Mouse (Mus musculus): Measurements from ENCODE around the gene Gm11595. TPM values are rescaled to one million over a fixed set of nuclear protein-coding genes. Genes with fewer than 3 reads are reported as not detected.

Gene Gm11595
- polyA plus RNA-seq, 1 experiment = not detected

- TF ChIP-seq CTCF (IDR thresholded peaks at IDR 0.05; ENCODE audit: insufficient read depth, low read depth, low read length) (no peak), POLR2A (IDR thresholded peaks at IDR 0.05; ENCODE audit: insufficient read depth, low read depth, low read length) (no peak)
- no peak overlapping the region for H3K27ac ChIP-seq (ENCODE audit: insufficient read depth, low read depth, low read length)
- WGBS = 92% methylated on average over 1 of the region's 1 CpGs
- H3K4me3 ChIP-seq (ENCODE audit: insufficient read depth, low read depth, low read length) = no peak overlapping the region
- H3K4me1 ChIP-seq (ENCODE audit: control insufficient read depth, insufficient read depth, low read length) = no peaks in the 10 kb centered on the region
Observed at GRCm38 (mm10) chr11:99758877-99759276, 13.8 kb downstream of the Gm11595 start.

DNA sequence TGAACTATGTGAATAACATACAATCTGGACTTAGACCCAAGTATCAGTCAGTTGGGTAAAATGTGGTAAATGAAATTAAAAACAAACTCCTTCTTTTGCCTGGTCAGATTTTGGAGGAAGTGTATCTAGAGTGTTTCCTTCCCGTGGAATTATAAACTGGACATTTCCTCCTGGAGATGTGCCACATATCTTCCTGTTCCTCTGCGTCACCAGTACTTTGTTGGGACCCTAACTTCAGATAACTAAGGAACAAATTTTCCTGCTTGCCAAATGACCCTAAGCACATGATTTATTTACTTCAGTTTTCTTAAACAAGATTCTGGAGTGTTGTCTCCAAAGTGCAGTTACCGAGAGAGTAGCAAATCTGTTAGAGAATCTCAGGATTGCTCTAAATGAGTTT lies 28.7 kb downstream of the Gm11595 start:
- Histone ChIP-seq H3K4me1 (ENCODE audit: control insufficient read depth, insufficient read depth, low read length) (no peaks in the 10 kb centered on the region), H3K27ac (ENCODE audit: insufficient read depth, low read depth, low read length) (no peak overlapping the region), H3K4me3 (ENCODE audit: insufficient read depth, low read depth, low read length) (no peak overlapping the region)
- WGBS = 88% methylated on average over 3 of the region's 3 CpGs
- TF ChIP-seq CTCF (IDR thresholded peaks at IDR 0.05; ENCODE audit: insufficient read depth, low read depth, low read length) = no peak

- Histone ChIP-seq H3K4me3 (ENCODE audit: insufficient read depth, low read depth, low read length) (no peak within 1 kb of the TSS), H3K4me1 (ENCODE audit: control insufficient read depth, insufficient read depth, low read length) (no peaks in the 10 kb centered on the region), H3K27ac (ENCODE audit: insufficient read depth, low read depth, low read length) (no peak within 1 kb of the TSS)
- 70% methylated on average over 2 of the region's 2 CpGs for WGBS
- no peak for TF ChIP-seq POLR2A (IDR thresholded peaks at IDR 0.05; ENCODE audit: insufficient read depth, low read depth, low read length)
- TF ChIP-seq CTCF (IDR thresholded peaks at IDR 0.05; ENCODE audit: insufficient read depth, low read depth, low read length) = no peak
Observed at GRCm38 (mm10) chr11:99734190-99734589, 38.5 kb downstream of the Gm11595 start, which contains the start of gene Gm14180. Gm14180 (minus strand) TSS chr11:99734290.

- TF ChIP-seq POLR2A (IDR thresholded peaks at IDR 0.05; ENCODE audit: insufficient read depth, low read depth, low read length) (no peak), CTCF (IDR thresholded peaks at IDR 0.05; ENCODE audit: insufficient read depth, low read depth, low read length) (no peak)
- Histone ChIP-seq H3K4me1 (ENCODE audit: control insufficient read depth, insufficient read depth, low read length) (no peaks in the 10 kb centered on the region), H3K27ac (ENCODE audit: insufficient read depth, low read depth, low read length) (no peak overlapping the region), H3K4me3 (ENCODE audit: insufficient read depth, low read depth, low read length) (no peak overlapping the region)
- 74% methylated on average over 2 of the region's 2 CpGs for WGBS
Observed at GRCm38 (mm10) chr11:99724061-99724460, 48.7 kb downstream of the Gm11595 start.

Other genes with a start within 250 kb of the Gm11595 start
- not detected in 2 replicates for gene Krt40, start 229.8 kb downstream of the Gm11595 start, polyA plus RNA-seq (2012; ENCODE audit: insufficient read depth, insufficient read length, low replicate concordance, missing spikeins)
- gene Krtap3-3, start 222.0 kb downstream of the Gm11595 start, polyA plus RNA-seq (2012; ENCODE audit: insufficient read depth, insufficient read length, low replicate concordance, missing spikeins) = not detected in 2 replicates
- gene Krtap3-2, start 216.1 kb downstream of the Gm11595 start, polyA plus RNA-seq (2012; ENCODE audit: insufficient read depth, insufficient read length, low replicate concordance, missing spikeins) = not detected in 2 replicates
- not detected in 2 replicates for gene Gm11939, start 213.4 kb downstream of the Gm11595 start, polyA plus RNA-seq (2012; ENCODE audit: insufficient read depth, insufficient read length, low replicate concordance, missing spikeins)
- gene Krtap3-1, start 206.3 kb downstream of the Gm11595 start, polyA plus RNA-seq (2012; ENCODE audit: insufficient read depth, insufficient read length, low replicate concordance, missing spikeins) = not detected in 2 replicates
- gene Krtap1-5, start 191.9 kb downstream of the Gm11595 start, polyA plus RNA-seq (2012; ENCODE audit: insufficient read depth, insufficient read length, low replicate concordance, missing spikeins) = not detected in 2 replicates
- gene Krtap1-4, start 189.3 kb downstream of the Gm11595 start, polyA plus RNA-seq (2012; ENCODE audit: insufficient read depth, insufficient read length, low replicate concordance, missing spikeins) = not detected in 2 replicates
- gene Krtap1-3, start 181.6 kb downstream of the Gm11595 start, polyA plus RNA-seq (2012; ENCODE audit: insufficient read depth, insufficient read length, low replicate concordance, missing spikeins) = not detected in 2 replicates
- not detected in 2 replicates for gene Krtap9-3, start 174.8 kb downstream of the Gm11595 start, polyA plus RNA-seq (2012; ENCODE audit: insufficient read depth, insufficient read length, low replicate concordance, missing spikeins)
- not detected in 2 replicates for gene Gm11938, start 169.6 kb downstream of the Gm11595 start, polyA plus RNA-seq (2012; ENCODE audit: insufficient read depth, insufficient read length, low replicate concordance, missing spikeins)
- gene Gm11937, start 162.7 kb downstream of the Gm11595 start, polyA plus RNA-seq (2012; ENCODE audit: insufficient read depth, insufficient read length, low replicate concordance, missing spikeins) = not detected in 2 replicates
- not detected in 2 replicates for gene Krtap2-4, start 158.1 kb downstream of the Gm11595 start, polyA plus RNA-seq (2012; ENCODE audit: insufficient read depth, insufficient read length, low replicate concordance, missing spikeins)
- gene Gm11562, start 152.5 kb downstream of the Gm11595 start, polyA plus RNA-seq (2012; ENCODE audit: insufficient read depth, insufficient read length, low replicate concordance, missing spikeins) = not detected in 2 replicates
- gene Krtap4-1, start 144.7 kb downstream of the Gm11595 start, polyA plus RNA-seq (2012; ENCODE audit: insufficient read depth, insufficient read length, low replicate concordance, missing spikeins) = not detected in 2 replicates
- gene Krtap4-2, start 137.8 kb downstream of the Gm11595 start, polyA plus RNA-seq (2012; ENCODE audit: insufficient read depth, insufficient read length, low replicate concordance, missing spikeins) = not detected in 2 replicates
- gene Krtap4-7, start 128.8 kb downstream of the Gm11595 start, polyA plus RNA-seq (2012; ENCODE audit: insufficient read depth, insufficient read length, low replicate concordance, missing spikeins) = not detected in 2 replicates
- not detected in 2 replicates for gene Gm11555, start 122.7 kb downstream of the Gm11595 start, polyA plus RNA-seq (2012; ENCODE audit: insufficient read depth, insufficient read length, low replicate concordance, missing spikeins)
- not detected in 2 replicates for gene Gm11563, start 114.0 kb downstream of the Gm11595 start, polyA plus RNA-seq (2012; ENCODE audit: insufficient read depth, insufficient read length, low replicate concordance, missing spikeins)
- gene Krtap4-6, start 107.0 kb downstream of the Gm11595 start, polyA plus RNA-seq (2012; ENCODE audit: insufficient read depth, insufficient read length, low replicate concordance, missing spikeins) = not detected in 2 replicates
- not detected in 2 replicates for gene Gm14190, start 82.2 kb downstream of the Gm11595 start, polyA plus RNA-seq (2012; ENCODE audit: insufficient read depth, insufficient read length, low replicate concordance, missing spikeins)
- gene Gm14180, start 38.6 kb downstream of the Gm11595 start, polyA plus RNA-seq (2012; ENCODE audit: insufficient read depth, insufficient read length, low replicate concordance, missing spikeins) = not detected in 2 replicates
- not detected in 2 replicates for gene Krtap4-8, start 7.8 kb upstream of the Gm11595 start, polyA plus RNA-seq (2012; ENCODE audit: insufficient read depth, insufficient read length, low replicate concordance, missing spikeins)
- gene Krtap4-9, start 12.3 kb upstream of the Gm11595 start, polyA plus RNA-seq (2012; ENCODE audit: insufficient read depth, insufficient read length, low replicate concordance, missing spikeins) = not detected in 2 replicates
- not detected in 2 replicates for gene Gm11596, start 20.6 kb upstream of the Gm11595 start, polyA plus RNA-seq (2012; ENCODE audit: insufficient read depth, insufficient read length, low replicate concordance, missing spikeins)
- not detected in 2 replicates for gene Gm11569, start 26.0 kb upstream of the Gm11595 start, polyA plus RNA-seq (2012; ENCODE audit: insufficient read depth, insufficient read length, low replicate concordance, missing spikeins)
- not detected in 2 replicates for gene Gm11554, start 31.5 kb upstream of the Gm11595 start, polyA plus RNA-seq (2012; ENCODE audit: insufficient read depth, insufficient read length, low replicate concordance, missing spikeins)
- gene Krtap4-13, start 37.0 kb upstream of the Gm11595 start, polyA plus RNA-seq (2012; ENCODE audit: insufficient read depth, insufficient read length, low replicate concordance, missing spikeins) = not detected in 2 replicates
- not detected in 2 replicates for gene Gm11564, start 42.8 kb upstream of the Gm11595 start, polyA plus RNA-seq (2012; ENCODE audit: insufficient read depth, insufficient read length, low replicate concordance, missing spikeins)
- not detected in 2 replicates for gene 2300003K06Rik, start 65.2 kb upstream of the Gm11595 start, polyA plus RNA-seq (2012; ENCODE audit: insufficient read depth, insufficient read length, low replicate concordance, missing spikeins)
- gene Krtap4-16, start 78.7 kb upstream of the Gm11595 start, polyA plus RNA-seq (2012; ENCODE audit: insufficient read depth, insufficient read length, low replicate concordance, missing spikeins) = not detected in 2 replicates
- gene Gm11568, start 85.0 kb upstream of the Gm11595 start, polyA plus RNA-seq (2012; ENCODE audit: insufficient read depth, insufficient read length, low replicate concordance, missing spikeins) = not detected in 2 replicates
- not detected in 2 replicates for gene Gm11559, start 91.6 kb upstream of the Gm11595 start, polyA plus RNA-seq (2012; ENCODE audit: insufficient read depth, insufficient read length, low replicate concordance, missing spikeins)
- gene Krtap9-1, start 100.5 kb upstream of the Gm11595 start, polyA plus RNA-seq (2012; ENCODE audit: insufficient read depth, insufficient read length, low replicate concordance, missing spikeins) = not detected in 2 replicates
- gene Gm11567, start 106.3 kb upstream of the Gm11595 start, polyA plus RNA-seq (2012; ENCODE audit: insufficient read depth, insufficient read length, low replicate concordance, missing spikeins) = not detected in 2 replicates
- gene Krtap31-1, start 135.0 kb upstream of the Gm11595 start, polyA plus RNA-seq (2012; ENCODE audit: insufficient read depth, insufficient read length, low replicate concordance, missing spikeins) = not detected in 2 replicates
- gene Gm11565, start 141.8 kb upstream of the Gm11595 start, polyA plus RNA-seq (2012; ENCODE audit: insufficient read depth, insufficient read length, low replicate concordance, missing spikeins) = not detected in 2 replicates
- not detected in 2 replicates for gene Krtap31-2, start 163.4 kb upstream of the Gm11595 start, polyA plus RNA-seq (2012; ENCODE audit: insufficient read depth, insufficient read length, low replicate concordance, missing spikeins)
- gene Krtap9-5, start 175.6 kb upstream of the Gm11595 start, polyA plus RNA-seq (2012; ENCODE audit: insufficient read depth, insufficient read length, low replicate concordance, missing spikeins) = not detected in 2 replicates
- not detected in 2 replicates for gene Krtap29-1, start 206.1 kb upstream of the Gm11595 start, polyA plus RNA-seq (2012; ENCODE audit: insufficient read depth, insufficient read length, low replicate concordance, missing spikeins)
- gene Krtap16-1, start 213.7 kb upstream of the Gm11595 start, polyA plus RNA-seq (2012; ENCODE audit: insufficient read depth, insufficient read length, low replicate concordance, missing spikeins) = not detected in 2 replicates
- not detected in 2 replicates for gene Krtap17-1, start 221.1 kb upstream of the Gm11595 start, polyA plus RNA-seq (2012; ENCODE audit: insufficient read depth, insufficient read length, low replicate concordance, missing spikeins)
- not detected in 2 replicates for gene Krt33a, start 243.3 kb upstream of the Gm11595 start, polyA plus RNA-seq (2012; ENCODE audit: insufficient read depth, insufficient read length, low replicate concordance, missing spikeins)